Mouse (Mus musculus) activated CD4-positive, CD25-positive, alpha-beta regulatory T cell, adult 4 months (primary cell): Measurements from ENCODE around the gene Clec4n. TPM values are rescaled to one million over a fixed set of nuclear protein-coding genes. Genes with fewer than 3 reads are reported as not detected.
"Not testable (repeated sequence)": the region's sequence is repeated elsewhere in the genome, so short reads cannot be mapped to it uniquely, and the experiment has no call there.

Experiments used
- ATAC-seq: one replicate; pipeline ENCODE4 v1.8.0; 2017
- polyA plus RNA-seq, 2 experiments: library from polyadenylated mRNA; unstranded; fragments of 100-300 nt; shearing (Covaris generic); gene quantifications; one replicate each; pipeline ENCODE4 v1.2.1; 2017

The Clec4n gene
- polyA plus RNA-seq, 2 experiments from 2014 or later = 0.45 to 1.2 TPM

DNA sequence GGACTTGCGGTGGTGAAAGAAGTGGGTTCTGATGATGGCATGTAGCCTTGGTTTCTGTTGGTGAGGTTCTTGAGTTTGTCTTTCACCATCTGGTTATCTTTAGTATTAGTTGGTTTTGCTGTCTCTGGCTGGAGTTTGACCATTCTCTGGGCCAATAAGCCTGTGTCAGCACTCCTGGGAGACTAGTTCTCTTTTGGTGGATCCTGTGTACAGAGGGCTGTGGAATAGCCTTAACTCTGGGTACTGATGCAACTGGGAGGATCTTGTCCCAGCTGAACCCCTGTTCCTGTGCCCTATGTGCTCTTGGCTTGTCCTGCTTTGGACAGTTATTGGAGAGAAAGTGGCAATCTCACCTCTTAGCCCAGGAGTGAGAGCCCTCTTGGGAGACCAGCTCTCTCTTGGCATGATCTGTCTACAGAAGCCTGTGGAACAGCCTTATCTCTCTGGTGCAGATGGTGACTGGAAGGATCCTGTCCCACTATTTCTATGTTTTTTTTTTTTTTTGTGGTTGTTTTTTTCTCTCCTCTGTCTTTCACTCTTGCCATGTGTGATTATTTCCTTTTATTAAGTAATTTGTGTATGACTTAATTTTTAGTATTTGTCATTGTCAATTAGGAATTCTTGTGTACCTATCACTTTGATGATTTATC, 63.2 kb downstream of the Clec4n start:
- no peak for ATAC-seq

DNA sequence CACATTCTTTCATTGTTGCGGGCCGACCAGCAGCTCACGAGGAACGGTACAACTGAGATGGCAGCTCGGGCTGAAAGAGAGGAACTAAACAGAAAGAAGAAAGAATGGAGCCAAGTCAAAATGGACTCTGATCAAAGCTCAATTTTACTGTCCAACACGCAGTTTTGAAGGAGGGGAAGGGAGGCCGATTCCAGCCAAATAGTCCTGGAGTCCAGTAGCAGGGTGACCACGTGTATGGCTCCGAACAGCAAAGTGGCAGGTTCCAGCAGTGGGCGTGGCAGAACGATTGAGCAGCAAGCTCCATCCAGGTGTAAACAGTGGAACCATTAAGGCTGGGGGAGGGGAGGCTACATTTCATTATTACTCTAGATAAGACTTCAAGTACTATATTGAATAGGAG, 63.9 kb downstream of the Clec4n start:
- ATAC-seq = not testable (repeated sequence)

Other genes with a start within 250 kb of the Clec4n start
- not detected for gene Clec4a4, start 239.5 kb upstream of the Clec4n start, polyA plus RNA-seq
- not detected for gene Clec4b1, start 179.9 kb upstream of the Clec4n start, polyA plus RNA-seq
- gene Clec4a2, start 123.4 kb upstream of the Clec4n start, polyA plus RNA-seq = not detected
- not detected for gene Clec4b2, start 57.0 kb upstream of the Clec4n start, polyA plus RNA-seq
- not detected for gene Clec4d, start 32.3 kb downstream of the Clec4n start, polyA plus RNA-seq
- gene Clec4e, start 60.0 kb downstream of the Clec4n start, polyA plus RNA-seq = not detected
- not detected for gene Vmn2r19, start 78.5 kb downstream of the Clec4n start, polyA plus RNA-seq
- under 1 TPM in 1 of 2 experiments, not detected in 1; 0.04 TPM for gene Vmn2r20, start 188.3 kb downstream of the Clec4n start, polyA plus RNA-seq